Mouse (Mus musculus): Measurements from ENCODE around the gene Rftn1. TPM values are rescaled to one million over a fixed set of nuclear protein-coding genes. Genes with fewer than 3 reads are reported as not detected.

Rftn1 gene
- polyA plus RNA-seq, 1 experiment from 2014 or later: 11.2 TPM

DNA sequence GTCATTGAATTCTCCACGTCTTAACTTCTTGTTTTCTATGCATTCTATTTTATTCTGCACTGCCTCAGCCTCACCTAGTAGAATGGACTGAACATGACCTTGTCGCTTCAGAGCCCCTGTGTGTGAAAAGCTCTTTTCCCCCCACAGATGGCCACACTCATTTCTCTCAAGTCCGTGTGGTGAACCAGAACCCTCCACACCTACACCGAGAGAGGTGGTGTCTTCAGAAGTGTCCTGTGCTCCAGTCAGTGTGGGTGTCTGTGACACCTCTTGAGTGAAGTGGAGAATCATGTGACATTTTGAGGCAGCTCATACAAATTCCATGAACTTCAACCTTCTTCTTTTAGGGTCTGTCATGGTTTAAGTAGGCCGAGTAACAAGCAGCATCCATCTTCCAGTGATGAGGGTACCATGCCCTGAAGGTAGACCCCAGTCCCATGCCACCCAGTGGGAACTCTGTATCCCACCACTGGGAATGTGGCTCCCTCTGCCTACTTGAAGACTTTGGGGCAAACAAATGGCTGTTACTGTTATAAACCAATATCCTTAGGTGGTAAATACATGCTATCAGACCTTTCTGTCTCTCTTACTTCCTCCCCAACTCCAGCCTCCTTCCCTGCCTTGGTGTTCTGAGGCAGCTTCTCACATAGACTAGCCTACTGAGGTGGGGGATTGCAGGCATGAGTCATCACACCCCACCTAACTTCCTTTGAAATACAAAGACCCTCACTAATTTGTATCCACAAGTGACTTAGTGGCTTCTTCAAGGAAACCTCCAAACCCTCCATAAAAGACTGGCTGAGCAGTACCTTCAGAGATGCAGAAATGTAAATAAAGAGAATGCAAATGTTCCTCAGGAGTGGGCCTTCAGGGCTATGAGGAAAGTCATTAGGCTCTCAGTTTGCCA is 122.4 kb downstream of the Rftn1 start:
- WGBS (ENCODE audit: insufficient replicate concordance): 74% methylated on average over 5 of the region's 5 CpGs
- no peak overlapping the region for H3K4me3 ChIP-seq (ENCODE audit: low read depth, low read length)
- no peak overlapping the region for H3K9ac ChIP-seq (ENCODE audit: low read depth, low read length)
- H3K4me2 ChIP-seq: no peak overlapping the region
- no peaks in the 10 kb centered on the region for H3K36me3 ChIP-seq (ENCODE audit: control insufficient read depth, insufficient read depth, low read length)
- H3K9me3 ChIP-seq (replicated peaks; ENCODE audit: control insufficient read depth, low read length): no peaks in the 10 kb centered on the region
- H3K27me3 ChIP-seq (ENCODE audit: control insufficient read depth, insufficient read depth, low read length): no peaks in the 10 kb centered on the region
- H3K4me1 ChIP-seq (ENCODE audit: control insufficient read depth, insufficient read depth, low read length): peaks cover 8% of the 10 kb centered on the region
- no peak for ATAC-seq (replicated peaks; ENCODE audit: insufficient number of reproducible peaks, low FRiP score, low TSS enrichment)
- H3K27ac ChIP-seq (ENCODE audit: low read depth, low read length): no peak overlapping the region

DNA sequence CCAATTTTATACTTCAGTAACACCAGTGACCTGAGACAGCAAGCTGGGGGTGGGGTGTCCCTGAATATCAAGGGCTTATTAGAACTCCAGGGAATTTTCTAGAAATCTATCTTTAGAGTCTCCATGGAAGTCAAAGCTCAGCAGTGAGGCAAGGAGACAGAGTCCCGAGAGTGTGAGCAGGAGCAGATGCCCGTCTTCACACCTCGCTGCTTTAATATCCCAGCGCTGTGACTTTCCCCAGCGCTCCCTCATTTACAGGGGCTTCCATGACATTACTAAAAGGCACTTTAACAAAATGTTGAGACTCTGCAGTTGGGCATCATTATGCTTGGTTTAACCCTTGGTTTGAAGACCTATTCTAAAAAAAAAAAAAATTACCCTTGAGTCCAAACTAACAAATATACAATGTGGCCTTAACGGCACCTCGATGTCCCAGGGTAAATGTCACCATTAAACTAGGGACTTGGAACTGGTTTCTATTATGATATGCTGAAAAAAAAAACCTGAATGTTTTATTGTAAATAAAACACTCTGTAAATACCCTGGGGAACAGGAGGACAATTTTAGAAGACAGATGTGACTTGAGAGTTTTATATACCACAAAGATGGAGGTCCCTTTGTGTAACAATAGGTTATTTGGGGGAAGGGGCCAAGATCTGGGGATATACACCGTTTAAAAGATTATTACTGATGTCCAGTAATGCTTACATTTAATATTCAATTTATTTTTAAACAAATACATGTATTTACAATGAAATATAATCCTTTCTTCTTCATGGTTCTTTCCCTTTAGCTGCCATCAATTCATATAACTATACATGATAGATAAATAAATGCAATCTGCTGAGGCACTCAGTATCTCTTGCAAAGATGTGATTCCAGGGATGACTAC is 123.4 kb downstream of the Rftn1 start:
- H3K9ac ChIP-seq (ENCODE audit: low read depth, low read length): no peak overlapping the region
- no peaks in the 10 kb centered on the region for H3K27me3 ChIP-seq (ENCODE audit: control insufficient read depth, insufficient read depth, low read length)
- H3K27ac ChIP-seq (ENCODE audit: low read depth, low read length): no peak overlapping the region
- H3K4me2 ChIP-seq: no peak overlapping the region
- H3K4me3 ChIP-seq (ENCODE audit: low read depth, low read length): no peak overlapping the region
- no peaks in the 10 kb centered on the region for H3K9me3 ChIP-seq (replicated peaks; ENCODE audit: control insufficient read depth, low read length)
- H3K36me3 ChIP-seq (ENCODE audit: control insufficient read depth, insufficient read depth, low read length): no peaks in the 10 kb centered on the region
- no peak for ATAC-seq (replicated peaks; ENCODE audit: insufficient number of reproducible peaks, low FRiP score, low TSS enrichment)
- WGBS (ENCODE audit: insufficient replicate concordance): 83% methylated on average over 8 of the region's 8 CpGs
- H3K4me1 ChIP-seq (ENCODE audit: control insufficient read depth, insufficient read depth, low read length): peaks cover 11% of the 10 kb centered on the region

DNA sequence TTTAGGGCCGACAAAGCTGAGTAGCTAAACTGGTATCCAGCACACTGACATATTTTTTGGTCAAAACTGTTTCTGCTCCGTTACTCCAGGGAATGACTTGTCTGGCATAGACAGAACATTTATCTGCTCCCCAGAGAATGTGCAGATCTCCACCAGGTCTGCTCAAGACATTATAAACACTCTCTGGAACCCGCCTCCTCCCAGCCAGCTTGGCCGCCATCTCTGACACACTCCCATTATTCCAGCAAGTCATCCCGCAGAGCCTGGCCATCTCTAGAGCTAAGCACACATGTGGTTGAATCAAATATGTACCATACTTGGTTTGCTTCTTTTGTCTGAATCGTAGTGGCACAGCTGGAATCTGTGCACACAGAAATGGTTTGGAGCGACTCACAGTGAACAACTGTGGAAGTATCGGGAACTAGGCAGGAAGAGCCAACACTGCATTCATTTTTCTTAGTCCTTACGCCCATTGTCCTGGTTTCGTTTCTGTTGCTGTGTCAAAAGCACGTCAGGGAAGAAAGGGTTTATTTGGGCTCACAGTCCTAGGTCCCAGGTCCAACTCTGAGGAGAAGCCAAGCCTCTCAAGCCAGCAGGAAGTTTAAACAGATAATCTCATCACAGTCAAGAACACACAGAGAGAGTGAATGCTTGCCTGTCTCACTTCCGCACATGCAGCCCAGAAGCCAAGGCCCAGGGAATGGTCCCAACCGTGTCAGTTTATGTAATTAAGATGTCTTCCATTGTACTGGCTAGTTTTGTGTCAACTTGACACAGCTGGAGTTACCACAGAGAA is 126.4 kb downstream of the Rftn1 start:
- H3K27ac ChIP-seq (ENCODE audit: low read depth, low read length): no peak overlapping the region
- no peak overlapping the region for H3K4me3 ChIP-seq (ENCODE audit: low read depth, low read length)
- 82% methylated on average over 13 of the region's 13 CpGs for WGBS (ENCODE audit: insufficient replicate concordance)
- H3K4me1 ChIP-seq (ENCODE audit: control insufficient read depth, insufficient read depth, low read length): 0 out of 2 replicates have a peak, but pooled peaks cover 3% of the 10 kb centered on the region
- no peaks in the 10 kb centered on the region for H3K27me3 ChIP-seq (ENCODE audit: control insufficient read depth, insufficient read depth, low read length)
- no peaks in the 10 kb centered on the region for H3K9me3 ChIP-seq (replicated peaks; ENCODE audit: control insufficient read depth, low read length)
- no peak overlapping the region for H3K9ac ChIP-seq (ENCODE audit: low read depth, low read length)
- no peaks in the 10 kb centered on the region for H3K36me3 ChIP-seq (ENCODE audit: control insufficient read depth, insufficient read depth, low read length)
- ATAC-seq (replicated peaks; ENCODE audit: insufficient number of reproducible peaks, low FRiP score, low TSS enrichment): no peak
- H3K4me2 ChIP-seq: no peak overlapping the region

DNA sequence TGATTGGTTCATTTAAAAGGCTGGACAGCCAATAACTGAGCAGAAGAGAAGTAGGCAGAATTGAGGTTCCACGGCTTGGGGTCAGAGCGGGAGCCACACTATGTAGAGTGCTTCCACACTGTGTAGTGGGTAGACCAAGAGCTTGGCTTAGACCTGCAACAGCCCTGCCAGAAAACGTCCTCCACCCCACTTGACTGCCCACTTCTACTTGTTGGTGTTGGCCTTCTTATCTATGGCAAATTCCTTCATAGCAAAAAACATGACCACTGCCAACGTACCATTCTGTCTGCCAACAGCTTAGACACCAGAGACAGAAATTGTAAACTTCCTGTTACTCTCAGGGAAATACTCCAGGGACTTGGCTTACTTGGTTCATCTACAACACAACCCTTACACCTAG is 127.8 kb downstream of the Rftn1 start:
- ATAC-seq (replicated peaks; ENCODE audit: insufficient number of reproducible peaks, low FRiP score, low TSS enrichment): no peak
- Histone ChIP-seq H3K4me3 (ENCODE audit: low read depth, low read length) (no peak overlapping the region), H3K4me1 (ENCODE audit: control insufficient read depth, insufficient read depth, low read length) (0 out of 2 replicates have a peak, but pooled peaks cover 3% of the 10 kb centered on the region), H3K9ac (ENCODE audit: low read depth, low read length) (no peak overlapping the region), H3K27me3 (ENCODE audit: control insufficient read depth, insufficient read depth, low read length) (no peaks in the 10 kb centered on the region), H3K36me3 (ENCODE audit: control insufficient read depth, insufficient read depth, low read length) (no peaks in the 10 kb centered on the region), H3K27ac (ENCODE audit: low read depth, low read length) (no peak overlapping the region), H3K9me3 (replicated peaks; ENCODE audit: control insufficient read depth, low read length) (no peaks in the 10 kb centered on the region), H3K4me2 (no peak overlapping the region)
- 63% methylated on average over 4 of the region's 4 CpGs for WGBS (ENCODE audit: insufficient replicate concordance)

DNA sequence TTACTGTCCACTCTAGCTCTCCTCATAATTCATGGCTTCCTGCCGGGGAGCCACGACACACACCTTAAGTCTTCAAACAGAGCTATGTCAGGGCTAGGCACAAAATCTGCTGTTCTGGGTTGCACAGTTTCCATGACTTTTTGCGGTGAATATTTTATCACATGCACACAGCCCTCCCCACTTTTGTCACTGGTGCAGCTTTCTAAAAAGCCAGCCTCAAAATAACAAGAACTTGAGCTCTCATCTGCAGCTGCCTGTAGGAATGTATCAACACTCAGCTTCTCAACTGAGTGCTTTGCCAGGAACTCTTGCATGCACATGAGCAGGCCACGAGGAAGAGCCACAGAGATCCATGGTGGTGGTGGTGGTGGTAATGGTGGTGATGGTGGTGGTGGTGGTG is 129.0 kb downstream of the Rftn1 start:
- Histone ChIP-seq H3K9me3 (replicated peaks; ENCODE audit: control insufficient read depth, low read length) (no peaks in the 10 kb centered on the region), H3K36me3 (ENCODE audit: control insufficient read depth, insufficient read depth, low read length) (no peaks in the 10 kb centered on the region), H3K4me3 (ENCODE audit: low read depth, low read length) (no peak overlapping the region), H3K27ac (ENCODE audit: low read depth, low read length) (no peak overlapping the region), H3K27me3 (ENCODE audit: control insufficient read depth, insufficient read depth, low read length) (no peaks in the 10 kb centered on the region), H3K9ac (ENCODE audit: low read depth, low read length) (no peak overlapping the region), H3K4me1 (ENCODE audit: control insufficient read depth, insufficient read depth, low read length) (0 out of 2 replicates have a peak, but pooled peaks cover 3% of the 10 kb centered on the region), H3K4me2 (no peak overlapping the region)
- ATAC-seq (replicated peaks; ENCODE audit: insufficient number of reproducible peaks, low FRiP score, low TSS enrichment): no peak
- 89% methylated on average over 4 of the region's 4 CpGs for WGBS (ENCODE audit: insufficient replicate concordance)

DNA sequence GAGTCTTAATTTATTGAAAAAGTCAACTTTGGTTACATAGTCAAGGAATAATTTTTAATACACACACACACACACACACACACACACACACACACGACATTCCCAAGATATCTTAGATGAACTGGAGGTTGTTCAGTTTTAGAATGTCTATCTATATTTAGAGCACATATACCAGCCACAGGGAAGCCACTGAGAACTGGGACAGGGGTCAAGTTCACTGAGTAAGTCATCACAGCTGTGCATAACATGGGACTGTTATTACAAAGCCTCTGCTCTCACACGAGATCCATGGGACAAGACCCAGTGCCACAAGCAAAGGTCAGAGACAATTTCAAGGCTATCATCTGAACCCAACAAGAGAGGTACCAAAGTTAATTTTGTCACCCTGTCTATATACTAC is 130.3 kb downstream of the Rftn1 start:
- no peak for ATAC-seq (replicated peaks; ENCODE audit: insufficient number of reproducible peaks, low FRiP score, low TSS enrichment)
- no peaks in the 10 kb centered on the region for H3K36me3 ChIP-seq (ENCODE audit: control insufficient read depth, insufficient read depth, low read length)
- WGBS (ENCODE audit: insufficient replicate concordance): 49% methylated on average over 2 of the region's 2 CpGs
- H3K4me3 ChIP-seq (ENCODE audit: low read depth, low read length): no peak overlapping the region
- 0 out of 2 replicates have a peak, but pooled peaks cover 3% of the 10 kb centered on the region for H3K4me1 ChIP-seq (ENCODE audit: control insufficient read depth, insufficient read depth, low read length)
- no peak overlapping the region for H3K4me2 ChIP-seq
- no peak overlapping the region for H3K27ac ChIP-seq (ENCODE audit: low read depth, low read length)
- H3K27me3 ChIP-seq (ENCODE audit: control insufficient read depth, insufficient read depth, low read length): no peaks in the 10 kb centered on the region
- H3K9me3 ChIP-seq (replicated peaks; ENCODE audit: control insufficient read depth, low read length): no peaks in the 10 kb centered on the region
- H3K9ac ChIP-seq (ENCODE audit: low read depth, low read length): no peak overlapping the region

DNA sequence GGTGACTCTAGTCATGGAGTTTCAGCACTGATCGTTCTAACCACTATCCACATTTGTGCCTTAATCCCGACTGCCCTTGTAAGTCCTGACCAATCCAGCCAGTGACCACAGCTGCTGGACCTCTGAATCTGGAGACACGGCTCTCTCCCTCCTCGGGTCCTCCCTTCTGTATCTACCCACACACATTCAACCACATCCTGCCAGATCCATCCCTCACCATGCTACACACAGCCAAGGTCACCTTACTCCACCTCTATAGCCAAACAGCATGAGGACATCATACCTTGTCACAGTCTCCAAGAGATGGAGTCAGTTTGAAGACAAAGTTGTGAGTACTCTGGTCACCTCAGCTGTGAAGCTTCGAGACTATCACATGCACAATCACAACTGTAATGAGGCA is 131.1 kb downstream of the Rftn1 start:
- Histone ChIP-seq H3K27ac (ENCODE audit: low read depth, low read length) (no peak overlapping the region), H3K9ac (ENCODE audit: low read depth, low read length) (no peak overlapping the region), H3K4me1 (ENCODE audit: control insufficient read depth, insufficient read depth, low read length) (0 out of 2 replicates have a peak, but pooled peaks cover 3% of the 10 kb centered on the region), H3K4me2 (no peak overlapping the region), H3K9me3 (replicated peaks; ENCODE audit: control insufficient read depth, low read length) (no peaks in the 10 kb centered on the region), H3K27me3 (ENCODE audit: control insufficient read depth, insufficient read depth, low read length) (no peaks in the 10 kb centered on the region), H3K4me3 (ENCODE audit: low read depth, low read length) (no peak overlapping the region), H3K36me3 (ENCODE audit: control insufficient read depth, insufficient read depth, low read length) (no peaks in the 10 kb centered on the region)
- no peak for ATAC-seq (replicated peaks; ENCODE audit: insufficient number of reproducible peaks, low FRiP score, low TSS enrichment)
- WGBS (ENCODE audit: insufficient replicate concordance): 72% methylated on average over 5 of the region's 5 CpGs

DNA sequence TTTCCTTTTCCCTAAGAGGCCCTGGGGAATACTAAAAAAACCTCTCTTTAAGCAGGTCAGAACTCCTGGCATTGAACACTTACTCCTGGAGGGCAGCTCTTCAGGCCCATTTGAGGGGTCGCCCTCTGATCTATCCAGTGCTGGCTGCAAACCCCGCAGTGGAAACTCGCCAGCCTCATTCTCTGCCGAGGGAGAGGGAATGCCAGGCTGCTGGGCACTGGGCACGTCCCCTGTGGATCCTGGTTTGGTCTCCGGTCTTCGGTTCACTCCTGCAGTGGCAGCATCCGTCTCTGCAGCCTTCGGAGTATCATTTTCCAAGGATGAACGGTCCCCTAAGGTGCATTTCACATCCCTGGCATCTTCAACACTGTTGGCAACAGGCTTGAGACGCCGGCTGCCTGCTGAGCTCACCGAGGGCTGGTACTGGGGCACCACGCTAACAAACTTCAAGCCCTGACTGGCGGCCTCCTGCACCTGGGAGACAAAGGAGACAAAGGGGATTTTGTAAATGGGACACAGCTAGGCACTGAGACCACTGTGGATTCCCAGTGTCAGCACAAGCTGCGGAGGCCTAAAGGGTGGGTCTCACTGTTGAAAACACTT is 135.2 kb downstream of the Rftn1 start:
- Histone ChIP-seq H3K4me3 (ENCODE audit: low read depth, low read length) (no peak overlapping the region), H3K27ac (ENCODE audit: low read depth, low read length) (no peak overlapping the region), H3K9me3 (replicated peaks; ENCODE audit: control insufficient read depth, low read length) (no peaks in the 10 kb centered on the region), H3K9ac (ENCODE audit: low read depth, low read length) (no peak overlapping the region), H3K27me3 (ENCODE audit: control insufficient read depth, insufficient read depth, low read length) (no peaks in the 10 kb centered on the region), H3K36me3 (ENCODE audit: control insufficient read depth, insufficient read depth, low read length) (no peaks in the 10 kb centered on the region), H3K4me1 (ENCODE audit: control insufficient read depth, insufficient read depth, low read length) (peaks cover 2% of the 10 kb centered on the region; the same call in 1 of the 2 replicates), H3K4me2 (no peak overlapping the region)
- 80% methylated on average over 16 of the region's 16 CpGs for WGBS (ENCODE audit: insufficient replicate concordance)
- ATAC-seq (replicated peaks; ENCODE audit: insufficient number of reproducible peaks, low FRiP score, low TSS enrichment): no peak
